In genomic region chr8:122870377-122870863, GRCm38 (mm10) we compare ENCODE assay signal across 8 mouse cellular contexts. TPM values are rescaled to one million over a fixed set of nuclear protein-coding genes. Genes with fewer than 3 reads are reported as not detected.
DNase-seq lines count a peak whose midpoint lies in the region; ATAC-seq and TF ChIP-seq lines count a peak whose summit lies in the region.

No protein-coding gene starts in this region.

- H3K27ac ChIP-seq in lung, embryonic 14.5 days (ENCODE audit: low read depth), result no peak overlapping the region
- H3K27ac ChIP-seq in left cerebral cortex, adult 2 months, result no peak overlapping the region

- peak; percentile 38; the same call in 1 of the 2 replicates for ATAC-seq in lung, embryonic 14.5 days (ENCODE audit: insufficient read depth)

- no peak for TF ChIP-seq CTCF in lung, embryonic 14.5 days (IDR thresholded peaks at IDR 0.05; ENCODE audit: low read depth)
- no peak for TF ChIP-seq CTCF in left cerebral cortex, adult 2 months (IDR thresholded peaks at IDR 0.05)

- H3K4me2 ChIP-seq in lung, embryonic 14.5 days, result peak overlapping the region; percentile 49

- no peak overlapping the region for H3K9ac ChIP-seq in lung, embryonic 14.5 days

- intact Hi-C loops in left cerebral cortex, adult 2 months (cut with DNase I), result no loop called here

- H3K9me3 ChIP-seq in lung, embryonic 14.5 days (ENCODE audit: low read depth, low read length), result no peaks in the 10 kb centered on the region

- peak; percentile 69 for DNase-seq in 416B (ENCODE audit: low read depth)
- peak; percentile 47 to 62 for DNase-seq in CD8-positive naive resting alpha-beta T cell, adult 2 months (ENCODE audit: low read depth in 2 of 2, low spot score in 2 of 2)
- DNase-seq in embryo, embryonic 10 days (ENCODE audit: low spot score), result peak; percentile 54
- DNase-seq in induced T-regulatory cell, adult 2 months (ENCODE audit: low read depth), result peak; percentile 88
- DNase-seq in lung, embryonic 14.5 days, result peak; percentile 47
- peak; percentile 93 for DNase-seq in spleen, postnatal 36 days (ENCODE audit: low spot score in 2 of 2)
- no peak for DNase-seq in left cerebral cortex, adult 2 months (ENCODE audit: extremely low spot score in 1 of 2, low spot score in 2 of 2)
- no peak for DNase-seq in layer of hippocampus, postnatal 10 days (ENCODE audit: low spot score in 2 of 2)

- 22% methylated on average over 31 of the region's 31 CpGs for WGBS in lung, embryonic 14.5 days

- H3K4me3 ChIP-seq in lung, embryonic 14.5 days (ENCODE audit: low read depth, low read length), result peak overlapping the region; percentile 1; the same call in 1 of the 2 replicates
- H3K4me3 ChIP-seq in left cerebral cortex, adult 2 months, result no peak overlapping the region

- H3K4me1 ChIP-seq in lung, embryonic 14.5 days (ENCODE audit: insufficient read depth), result no peaks in the 10 kb centered on the region

- no peaks in the 10 kb centered on the region for H3K36me3 ChIP-seq in lung, embryonic 14.5 days (ENCODE audit: insufficient read depth)

- no peaks in the 10 kb centered on the region for H3K27me3 ChIP-seq in lung, embryonic 14.5 days (ENCODE audit: insufficient read depth, low read length)

RNA-seq across cellular contexts. Expression of gene Cdh15, which starts 22.7 kb away (rescaled TPM):
- 0.07 TPM in 1 of 2 replicates, not detected in the other for polyA plus RNA-seq in lung, embryonic 14.5 days (2014; fragmentation: Nextera tagmentation; extraction: Ambion mirVana)
- 1 to 10 TPM in 1 of 2 experiments, under 1 TPM in 1; 0.97 to 1.1 TPM for total RNA-seq in left cerebral cortex, adult 2 months (2021)
- 1 to 10 TPM; 1.5 TPM for total RNA-seq in layer of hippocampus, postnatal 10 days (2021)

Comparison
In these comparisons a context has a peak if more than half of its experiments do, and no peak if none do; other contexts are left out.
1. DNase-seq: peak in 416B (single experiment), CD8-positive naive resting alpha-beta T cell, adult 2 months (2 of 2), embryo, embryonic 10 days (single experiment), induced T-regulatory cell, adult 2 months (single experiment), lung, embryonic 14.5 days (single experiment) and spleen, postnatal 36 days (2 of 2); none in left cerebral cortex, adult 2 months (0 of 2) and layer of hippocampus, postnatal 10 days (0 of 2).